Comparison of ENCODE assay signal across 8 mouse cellular contexts in the genomic region with DNA sequence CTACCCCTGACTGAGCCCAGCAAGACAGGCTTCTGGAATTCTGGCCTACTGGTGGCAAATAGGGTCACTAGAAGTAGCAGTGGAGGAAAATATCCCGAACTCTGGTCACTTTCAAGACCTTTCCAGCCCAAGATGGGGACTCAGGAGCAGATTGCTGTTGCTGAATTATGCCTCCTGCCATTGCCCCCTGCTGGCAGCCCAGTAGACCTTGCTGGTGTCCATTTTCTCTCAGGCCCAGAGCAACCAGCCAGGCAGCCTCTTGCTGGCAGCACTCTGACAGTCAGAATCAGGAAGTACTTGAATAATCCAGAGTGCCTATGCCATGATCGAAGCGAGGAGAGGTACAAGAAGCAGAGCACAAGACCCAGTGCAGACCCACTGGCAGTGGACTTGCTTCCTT. TPM values are rescaled to one million over a fixed set of nuclear protein-coding genes. Genes with fewer than 3 reads are reported as not detected.
A peak's percentile ranks its signal among the peaks of the same experiment; 100 is the strongest.
DNase-seq lines count a peak whose midpoint lies in the region; ATAC-seq lines count a peak whose summit lies in the region.

No protein-coding gene starts in this region.

- WGBS in forebrain, embryonic 10.5 days, result 77% methylated on average over 3 of the region's 3 CpGs
- WGBS in hindbrain, embryonic 16.5 days, result 66% methylated on average over 3 of the region's 3 CpGs

- H3K4me2 ChIP-seq in hindbrain, embryonic 16.5 days (ENCODE audit: low read length), result no peak overlapping the region

- H3K4me1 ChIP-seq in forebrain, embryonic 10.5 days, result peaks cover 15% of the 10 kb centered on the region
- no peaks in the 10 kb centered on the region; the same call in 1 of the 2 replicates for H3K4me1 ChIP-seq in hindbrain, embryonic 16.5 days (ENCODE audit: control insufficient read depth, insufficient read depth, low read depth, low read length)

- DNase-seq in adrenal gland, postnatal 36 days, result peak; percentile 25 to 71
- no peak for DNase-seq in adrenal gland, adult 8-10 months
- peak; percentile 28 for DNase-seq in right cerebral cortex, postnatal 4 days
- no peak for DNase-seq in right cerebral cortex, postnatal 36 days (ENCODE audit: low spot score in 2 of 2)
- DNase-seq in lung, adult 18-20 months, result peak; percentile 44 to 51
- DNase-seq in thymus, postnatal 25 days, result peak; percentile 35
- DNase-seq in forebrain, embryonic 10.5 days (ENCODE audit: extremely low spot score, low spot score), result no peak

- H3K9ac ChIP-seq in hindbrain, embryonic 16.5 days (ENCODE audit: low read depth, low read length), result no peak overlapping the region

- no peak overlapping the region for H3K4me3 ChIP-seq in forebrain, embryonic 10.5 days
- H3K4me3 ChIP-seq in hindbrain, embryonic 16.5 days (ENCODE audit: low read length), result no peak overlapping the region

- peaks cover 48% of the 10 kb centered on the region for H3K27me3 ChIP-seq in forebrain, embryonic 10.5 days (ENCODE audit: poor library complexity, severe bottlenecking)
- no peaks in the 10 kb centered on the region for H3K27me3 ChIP-seq in hindbrain, embryonic 16.5 days (replicated peaks; ENCODE audit: control insufficient read depth, insufficient read depth, low read length)

- H3K27ac ChIP-seq in forebrain, embryonic 10.5 days, result no peak overlapping the region
- no peak overlapping the region for H3K27ac ChIP-seq in hindbrain, embryonic 16.5 days (ENCODE audit: low read depth, low read length)

- no peaks in the 10 kb centered on the region for H3K9me3 ChIP-seq in forebrain, embryonic 10.5 days
- no peaks in the 10 kb centered on the region for H3K9me3 ChIP-seq in hindbrain, embryonic 16.5 days (ENCODE audit: control insufficient read depth, low read length)

- no peak for ATAC-seq in hindbrain, embryonic 16.5 days

- no peaks in the 10 kb centered on the region for H3K36me3 ChIP-seq in forebrain, embryonic 10.5 days (replicated peaks)
- H3K36me3 ChIP-seq in hindbrain, embryonic 16.5 days (ENCODE audit: control insufficient read depth, insufficient read depth, low read length), result no peaks in the 10 kb centered on the region

RNA-seq across cellular contexts. Expression of a gene that starts 4.4 kb away (rescaled TPM):
- total RNA-seq in adrenal gland, postnatal 36 days (2021), result 1 to 10 TPM; 6.9 to 7.0 TPM
- total RNA-seq in adrenal gland, adult 8-10 months (2022), result 10 to 100 TPM; 10.6 to 29.6 (median 18.5) TPM
- polyA plus RNA-seq in forebrain, embryonic 10.5 days (2016; fragmentation: Nextera tagmentation; extraction: Ambion mirVana), result 6.6 and 8.9 TPM in 2 replicates
- 176 and 194 TPM in 2 replicates for polyA plus RNA-seq in hindbrain, embryonic 16.5 days (2015; fragmentation: Nextera tagmentation; extraction: Ambion mirVana)

RNA-seq across cellular contexts. Expression of a gene that starts 16.3 kb away (rescaled TPM):
- 1 to 10 TPM in 1 of 2 experiments, under 1 TPM in 1; 0.49 to 2.0 TPM for total RNA-seq in adrenal gland, postnatal 36 days (2021)
- total RNA-seq in adrenal gland, adult 8-10 months (2022), result 1 to 10 TPM in 1 of 4 experiments, under 1 TPM in 3; 0.17 to 1.1 (median 0.52) TPM
- 38.3 and 40.8 TPM in 2 replicates for polyA plus RNA-seq in forebrain, embryonic 10.5 days (2016; fragmentation: Nextera tagmentation; extraction: Ambion mirVana)
- 0.67 and 0.84 TPM in 2 replicates for polyA plus RNA-seq in hindbrain, embryonic 16.5 days (2015; fragmentation: Nextera tagmentation; extraction: Ambion mirVana)

RNA-seq across cellular contexts. Expression of a gene that starts 17.4 kb away (rescaled TPM):
- total RNA-seq in adrenal gland, postnatal 36 days (2021), result 100 to 1,000 TPM in 1 of 2 experiments, 10 to 100 TPM in 1; 62.6 to 126 TPM
- 100 to 1,000 TPM in 3 of 4 experiments, 10 to 100 TPM in 1; 63.8 to 185 (median 134) TPM for total RNA-seq in adrenal gland, adult 8-10 months (2022)
- polyA plus RNA-seq in forebrain, embryonic 10.5 days (2016; fragmentation: Nextera tagmentation; extraction: Ambion mirVana), result 4.6 and 5.2 TPM in 2 replicates
- polyA plus RNA-seq in hindbrain, embryonic 16.5 days (2015; fragmentation: Nextera tagmentation; extraction: Ambion mirVana), result 6.0 and 7.1 TPM in 2 replicates

Comparison
In these comparisons a context has a peak if more than half of its experiments do, and no peak if none do; other contexts are left out.
1. DNase-seq: peak in adrenal gland, postnatal 36 days (2 of 2), right cerebral cortex, postnatal 4 days (single experiment), lung, adult 18-20 months (2 of 2) and thymus, postnatal 25 days (single experiment); none in adrenal gland, adult 8-10 months (single experiment), right cerebral cortex, postnatal 36 days (0 of 2) and forebrain, embryonic 10.5 days (single experiment).